Mouse (Mus musculus) kidney, embryonic 16.5 days (tissue): ENCODE measurements around the gene Phactr2. TPM values are rescaled to one million over a fixed set of nuclear protein-coding genes. Genes with fewer than 3 reads are reported as not detected.

Source experiments
- ATAC-seq: fragments of 200-750 bp; cut with Nextera tagmentation; 2 replicates; pipeline ENCODE4 v1.8.0; 2017; ENCODE audit warnings: moderate TSS enrichment; ENCODE audit not compliant: low FRiP score, low TSS enrichment
- H3K27ac ChIP-seq: fragments of 300-500 bp; sonication (generic); 2 replicates; pipeline ENCODE4 v1.5.1; 2014; ENCODE audit warnings: low read length
- H3K27me3 ChIP-seq: fragments of 300-500 bp; sonication (generic); 2 replicates; pipeline ENCODE4 v1.6.1; 2014; ENCODE audit warnings: low read length, control low read depth, mixed read lengths; ENCODE audit not compliant: insufficient read depth
- H3K36me3 ChIP-seq: fragments of 300-500 bp; sonication (generic); 2 replicates; pipeline ENCODE4 v1.6.1; 2014; ENCODE audit warnings: low read length, control low read depth, mixed read lengths; ENCODE audit not compliant: insufficient read depth
- H3K4me1 ChIP-seq: fragments of 300-500 bp; sonication (generic); 2 replicates; pipeline ENCODE4 v1.6.1; 2014; ENCODE audit warnings: low read length, control low read depth, mixed read lengths; ENCODE audit not compliant: insufficient read depth
- H3K4me2 ChIP-seq: fragments of 300-500 bp; sonication (generic); replicated peaks from 2 replicates; pipeline ENCODE4 v1.6.1; 2014; ENCODE audit warnings: low read depth, low read length
- H3K4me3 ChIP-seq: fragments of 300-500 bp; sonication (generic); 2 replicates; pipeline ENCODE4 v1.5.1; 2014; ENCODE audit warnings: mild to moderate bottlenecking, low read length
- H3K9ac ChIP-seq: fragments of 300-500 bp; sonication (generic); replicated peaks from 2 replicates; pipeline ENCODE4 v1.6.1; 2014; ENCODE audit warnings: low read length
- H3K9me3 ChIP-seq: fragments of 300-500 bp; sonication (generic); 2 replicates; pipeline ENCODE4 v1.6.1; 2016; ENCODE audit warnings: low read length, control low read depth
- WGBS: fragments of 180-500 bp; shearing (Covaris S2); extraction: QIAGEN DNeasy Blood & Tissue Kit; methylation state at CpG from one replicate; pipeline ENCODE4 v1.1.7; 2014; 5-methylcytosine and 5-hydroxymethylcytosine counted together
- polyA plus RNA-seq: library from polyadenylated mRNA; unstranded; fragments of >200 nt; fragmentation: Nextera tagmentation; extraction: Ambion mirVana; gene quantifications from 2 replicates; pipeline ENCODE4 v1.2.1, GENCODE M21; 2015

Phactr2 gene
- polyA plus RNA-seq, 1 experiment from 2014 or later: 26.9 TPM

GRCm38 (mm10) chr10:13326149-13326873 lies 147.9 kb downstream of the Phactr2 start:
- no peak for ATAC-seq
- H3K27ac ChIP-seq: peak overlapping the region; percentile 31; the same call in 1 of the 2 replicates
- H3K9me3 ChIP-seq: no peaks in the 10 kb centered on the region
- H3K4me3 ChIP-seq: no peak overlapping the region
- H3K4me2 ChIP-seq: no peak overlapping the region
- H3K9ac ChIP-seq: no peak overlapping the region
- 70% methylated on average over 14 of the region's 14 CpGs for WGBS
- no peaks in the 10 kb centered on the region for H3K36me3 ChIP-seq
- H3K27me3 ChIP-seq: no peaks in the 10 kb centered on the region
- peaks cover 34% of the 10 kb centered on the region for H3K4me1 ChIP-seq

DNA sequence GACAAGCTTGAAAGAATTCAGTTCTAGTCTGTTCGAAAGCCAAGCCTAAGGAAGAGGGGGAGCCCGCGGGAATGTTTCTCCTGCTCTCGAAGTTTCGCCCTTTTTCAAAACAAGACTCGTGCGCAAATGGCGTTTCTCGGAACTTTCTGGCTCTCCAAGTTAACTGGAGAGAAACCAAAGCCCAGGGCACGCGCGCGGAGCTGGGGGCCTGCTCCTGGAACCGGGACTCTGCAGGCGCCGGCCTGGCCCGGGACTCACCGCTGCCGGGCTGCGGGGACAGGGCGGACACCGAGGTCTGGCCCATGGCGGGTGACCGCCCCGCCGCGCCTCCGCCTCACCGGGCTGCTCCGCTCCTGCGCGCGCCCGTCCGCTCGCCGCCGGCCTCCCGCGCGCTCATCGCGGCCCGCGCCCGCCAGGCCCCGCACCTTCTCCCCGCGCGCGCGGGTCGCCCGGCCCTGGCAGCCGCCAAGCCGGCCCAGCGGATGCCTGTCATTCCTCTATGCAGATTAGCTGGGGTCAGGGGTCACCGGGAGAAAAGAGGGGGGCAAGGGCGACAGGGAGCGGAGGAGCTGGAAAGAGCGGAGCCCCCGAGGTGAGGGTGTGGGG lies 150.3 kb downstream of the Phactr2 start:
- WGBS: under 1% methylated on average over 59 of the region's 62 CpGs
- Histone ChIP-seq H3K9me3 (no peaks in the 10 kb centered on the region), H3K9ac (peak overlapping the region; percentile 85), H3K4me1 (peaks cover 34% of the 10 kb centered on the region), H3K4me2 (peak overlapping the region; percentile 75), H3K36me3 (no peaks in the 10 kb centered on the region), H3K27ac (peak overlapping the region; percentile 97), H3K27me3 (no peaks in the 10 kb centered on the region), H3K4me3 (peak overlapping the region; percentile 73)
- ATAC-seq: peak; percentile 90

DNA sequence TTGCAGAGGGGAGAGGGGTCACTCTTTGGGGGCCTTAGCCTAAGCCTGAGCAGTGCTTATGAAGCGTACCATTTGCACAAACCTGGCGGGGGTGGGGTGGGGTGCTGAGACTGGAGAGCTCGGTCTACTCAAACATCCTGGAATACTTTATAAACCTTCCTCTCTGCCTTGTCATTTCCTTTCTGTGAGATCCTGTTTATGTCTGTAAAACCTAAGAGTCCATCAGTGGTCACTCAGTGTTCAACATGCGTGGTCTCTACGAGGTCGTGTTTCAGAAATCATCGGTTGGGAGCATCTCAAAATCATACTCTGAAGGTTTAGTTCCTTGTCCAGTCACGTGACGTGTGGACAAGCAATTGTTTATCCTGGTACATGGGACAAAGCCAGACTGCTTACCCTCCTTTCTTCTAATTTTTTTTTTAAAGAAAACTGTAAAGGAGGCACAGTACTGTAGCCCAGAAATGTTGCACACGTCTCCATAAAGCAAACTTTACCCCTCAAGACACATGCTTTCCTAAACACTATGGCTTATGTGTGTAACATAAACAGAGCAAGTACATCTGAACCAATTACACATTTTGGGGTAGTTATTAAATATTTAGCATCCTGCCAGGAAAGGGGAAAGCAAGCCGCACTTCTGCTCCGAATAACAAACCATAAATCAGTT lies 150.9 kb downstream of the Phactr2 start:
- H3K4me3 ChIP-seq: peak overlapping the region; percentile 73
- no peaks in the 10 kb centered on the region for H3K9me3 ChIP-seq
- 6% methylated on average over 12 of the region's 12 CpGs for WGBS
- peak overlapping the region; percentile 97 for H3K27ac ChIP-seq
- peak overlapping the region; percentile 75 for H3K4me2 ChIP-seq
- ATAC-seq: peak; percentile 58
- no peaks in the 10 kb centered on the region for H3K27me3 ChIP-seq
- peaks cover 32% of the 10 kb centered on the region for H3K4me1 ChIP-seq
- peak overlapping the region; percentile 85 for H3K9ac ChIP-seq
- no peaks in the 10 kb centered on the region for H3K36me3 ChIP-seq

DNA sequence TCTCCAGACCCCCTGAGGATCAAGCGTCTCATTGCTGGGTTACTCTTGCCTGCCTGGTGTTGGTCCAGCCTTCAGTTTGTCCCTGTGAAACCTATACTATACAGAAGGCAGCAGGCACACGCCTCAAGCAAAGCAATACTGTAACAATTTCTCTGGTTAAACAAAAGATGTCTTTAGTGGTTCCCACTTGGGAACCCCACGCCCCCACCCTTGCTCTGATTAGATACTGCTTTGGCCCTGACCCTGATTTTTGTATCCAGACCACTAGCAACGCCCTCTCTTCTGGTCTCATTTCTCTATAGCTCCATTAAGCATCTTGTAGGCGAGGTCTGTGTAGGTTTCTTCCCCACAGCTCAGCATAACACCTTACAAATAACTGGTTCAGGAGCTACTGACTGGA lies 159.2 kb downstream of the Phactr2 start:
- no peak overlapping the region for H3K27ac ChIP-seq
- H3K4me2 ChIP-seq: no peak overlapping the region
- 79% methylated on average over 5 of the region's 5 CpGs for WGBS
- H3K9me3 ChIP-seq: no peaks in the 10 kb centered on the region
- H3K27me3 ChIP-seq: no peaks in the 10 kb centered on the region
- H3K4me1 ChIP-seq: peaks cover 30% of the 10 kb centered on the region
- no peak for ATAC-seq
- no peak overlapping the region for H3K4me3 ChIP-seq
- H3K36me3 ChIP-seq: no peaks in the 10 kb centered on the region
- H3K9ac ChIP-seq: no peak overlapping the region

GRCm38 (mm10) chr10:13312576-13312975 lies 161.6 kb downstream of the Phactr2 start:
- Histone ChIP-seq H3K9me3 (no peaks in the 10 kb centered on the region), H3K27me3 (no peaks in the 10 kb centered on the region), H3K27ac (peak overlapping the region; percentile 8; the same call in 1 of the 2 replicates), H3K4me3 (no peak overlapping the region), H3K4me2 (no peak overlapping the region), H3K9ac (no peak overlapping the region), H3K4me1 (peaks cover 30% of the 10 kb centered on the region), H3K36me3 (no peaks in the 10 kb centered on the region)
- ATAC-seq: peak; percentile 69; the same call in 1 of the 2 replicates
- 32% methylated on average over 6 of the region's 6 CpGs for WGBS

GRCm38 (mm10) chr10:13311612-13312011 lies 162.6 kb downstream of the Phactr2 start:
- 86% methylated on average over 6 of the region's 6 CpGs for WGBS
- Histone ChIP-seq H3K4me1 (peaks cover 30% of the 10 kb centered on the region), H3K9me3 (no peaks in the 10 kb centered on the region), H3K9ac (no peak overlapping the region), H3K27me3 (no peaks in the 10 kb centered on the region), H3K36me3 (no peaks in the 10 kb centered on the region), H3K27ac (no peak overlapping the region), H3K4me3 (no peak overlapping the region), H3K4me2 (no peak overlapping the region)
- no peak for ATAC-seq

DNA sequence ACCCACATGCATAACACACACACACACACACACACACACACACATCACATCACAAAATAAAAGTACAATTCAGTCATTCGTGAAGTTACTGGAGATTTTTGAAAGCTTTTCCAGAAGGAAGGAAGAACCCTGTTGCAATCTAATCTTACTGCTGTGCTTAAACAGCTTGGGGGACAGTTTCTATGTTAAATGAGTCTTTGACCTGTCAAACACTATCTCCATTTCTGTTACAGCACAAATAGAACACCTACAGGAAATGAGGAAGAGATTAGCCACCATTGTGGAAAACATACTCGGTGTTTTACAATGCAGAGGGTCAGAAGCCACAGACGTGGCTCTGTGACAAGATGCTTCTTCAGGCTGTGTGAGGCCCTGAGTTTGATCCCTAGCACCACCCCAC lies 164.1 kb downstream of the Phactr2 start:
- WGBS: 68% methylated on average over 3 of the region's 3 CpGs
- no peaks in the 10 kb centered on the region for H3K27me3 ChIP-seq
- no peaks in the 10 kb centered on the region for H3K9me3 ChIP-seq
- H3K36me3 ChIP-seq: no peaks in the 10 kb centered on the region
- H3K27ac ChIP-seq: no peak overlapping the region
- peaks cover 30% of the 10 kb centered on the region for H3K4me1 ChIP-seq
- H3K9ac ChIP-seq: no peak overlapping the region
- no peak for ATAC-seq
- H3K4me2 ChIP-seq: no peak overlapping the region
- no peak overlapping the region for H3K4me3 ChIP-seq

DNA sequence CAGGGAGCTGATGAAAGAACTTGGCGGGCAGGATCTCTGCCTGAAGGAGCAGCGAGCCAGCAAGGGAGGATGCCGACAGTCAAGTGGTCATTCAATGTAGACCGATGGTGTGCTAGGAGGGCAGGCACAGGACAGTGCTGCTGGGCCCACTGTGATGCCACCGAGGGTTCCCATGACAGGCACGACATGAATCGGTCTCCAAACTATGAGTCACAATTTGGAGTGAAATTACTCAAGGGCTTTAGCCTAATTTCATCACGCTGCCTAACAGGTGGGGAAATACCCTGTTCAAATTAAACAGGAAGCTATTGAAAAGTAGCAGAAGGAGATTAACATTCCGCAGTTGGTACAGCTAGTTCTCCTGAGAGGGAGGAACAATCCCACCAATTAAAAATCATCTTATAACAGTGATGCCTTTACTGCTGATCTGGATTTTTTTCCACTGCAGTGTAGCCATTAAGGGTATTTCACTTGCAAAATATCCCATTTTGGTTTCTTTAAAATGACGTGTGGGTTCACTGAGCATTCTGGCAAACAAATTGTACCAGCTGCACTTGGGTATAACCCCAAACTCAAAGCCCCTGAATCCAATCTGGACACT lies 169.5 kb downstream of the Phactr2 start:
- no peaks in the 10 kb centered on the region for H3K27me3 ChIP-seq
- 78% methylated on average over 10 of the region's 10 CpGs for WGBS
- no peak overlapping the region for H3K9ac ChIP-seq
- no peak overlapping the region for H3K4me3 ChIP-seq
- H3K4me2 ChIP-seq: no peak overlapping the region
- no peak overlapping the region for H3K27ac ChIP-seq
- ATAC-seq: no peak
- H3K4me1 ChIP-seq: peaks cover 34% of the 10 kb centered on the region
- H3K36me3 ChIP-seq: no peaks in the 10 kb centered on the region
- H3K9me3 ChIP-seq: no peaks in the 10 kb centered on the region

DNA sequence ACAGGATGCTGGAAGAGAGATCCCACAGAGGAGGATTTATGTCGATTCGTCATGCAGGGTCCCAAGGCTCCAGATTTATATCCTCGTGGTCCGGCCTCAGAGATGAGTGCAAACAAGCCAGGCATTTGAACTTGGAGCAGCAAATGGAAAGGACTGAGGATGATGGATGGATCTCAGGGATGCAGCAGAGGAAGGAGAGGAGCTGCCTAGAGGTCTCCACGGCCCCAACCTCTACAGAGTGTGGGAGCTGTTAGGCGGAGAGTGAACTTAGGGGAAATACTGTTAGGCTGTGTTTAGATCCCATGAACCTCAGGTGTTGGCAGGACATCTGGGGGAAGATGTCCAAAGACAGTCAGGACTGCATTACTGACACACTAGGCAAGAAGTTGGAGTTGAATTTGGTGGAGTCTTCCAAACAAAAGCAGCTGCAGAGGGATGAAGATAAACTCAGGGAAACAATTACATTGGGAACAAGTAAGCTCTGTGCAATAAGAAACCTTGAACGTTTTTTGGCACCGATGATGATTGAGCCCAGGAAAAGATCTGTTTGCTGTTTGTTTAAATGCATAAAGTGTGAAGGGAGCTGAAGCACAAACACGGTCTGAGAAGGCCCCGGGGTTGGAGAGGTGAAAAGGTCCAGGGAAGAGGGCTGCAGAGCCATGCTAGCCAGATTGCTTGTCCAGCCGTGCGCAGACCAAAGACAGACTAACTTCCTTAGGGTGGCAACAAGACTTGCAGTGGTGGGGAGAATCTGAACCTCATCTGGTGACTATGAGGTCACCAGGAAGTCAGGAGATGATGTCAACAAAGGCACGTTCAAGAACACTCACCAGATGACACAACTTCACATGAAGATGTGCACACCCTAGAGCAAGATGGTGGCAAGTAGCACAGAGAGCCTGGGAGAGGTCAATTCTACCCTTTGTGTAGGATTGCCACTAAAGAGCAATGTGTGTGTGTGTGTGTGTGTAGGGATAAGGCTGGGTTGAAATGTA lies 170.6 kb downstream of the Phactr2 start:
- peaks cover 34% of the 10 kb centered on the region for H3K4me1 ChIP-seq
- no peak overlapping the region for H3K4me3 ChIP-seq
- no peak overlapping the region for H3K9ac ChIP-seq
- 34% methylated on average over 13 of the region's 13 CpGs for WGBS
- no peaks in the 10 kb centered on the region for H3K36me3 ChIP-seq
- H3K9me3 ChIP-seq: no peaks in the 10 kb centered on the region
- H3K27ac ChIP-seq: peak overlapping the region; percentile 14
- H3K4me2 ChIP-seq: no peak overlapping the region
- peak; percentile 76 for ATAC-seq
- H3K27me3 ChIP-seq: no peaks in the 10 kb centered on the region
